Mouse (Mus musculus): Measurements from ENCODE around the gene Naxd.

Gene Naxd

DNA sequence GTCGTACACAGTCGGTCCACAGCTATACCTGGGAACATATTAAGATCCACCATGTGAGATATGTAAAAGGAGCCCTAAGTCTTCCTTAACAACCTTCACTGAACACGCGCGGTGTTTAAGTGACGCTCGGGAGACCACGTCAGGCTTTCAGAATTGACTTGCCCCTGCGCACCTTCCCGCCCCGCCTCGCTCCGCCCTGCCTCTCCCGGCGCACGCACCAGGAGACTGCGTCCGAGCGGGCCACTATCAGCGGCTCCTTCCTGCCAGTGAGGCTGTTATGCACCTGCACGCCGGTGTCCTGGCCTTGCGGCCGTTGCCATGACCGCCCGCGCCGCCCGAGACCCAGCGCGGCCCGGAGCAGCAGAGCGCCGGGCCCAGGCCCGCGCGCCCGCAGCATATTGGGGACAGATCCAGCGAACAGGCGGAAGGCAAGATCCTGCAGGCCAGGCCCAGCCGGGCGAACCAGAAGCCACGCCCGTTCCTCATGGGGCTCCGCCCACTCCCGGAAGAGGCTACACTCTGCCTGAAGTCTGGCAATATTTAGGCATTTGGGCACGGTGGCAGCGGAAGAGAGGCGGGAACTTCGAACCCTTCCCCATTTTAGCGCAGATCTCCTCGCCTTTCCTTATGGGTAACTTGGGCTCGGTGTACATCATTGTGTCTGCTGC is 53.1 kb downstream of the Naxd start, which contains the start of gene Cars2:
TSS of gene Cars2 (minus strand) at position 503 of the 668 bp plus-strand sequence.
- in situ Hi-C loops (cut with MboI; ENCODE audit: unreplicated experiment in 2 of 2): loop anchor here in 1 of 2 experiments (5.0 kb wide), 1 partner anchor 67 kb away; no protein-coding TSS in a partner anchor

DNA sequence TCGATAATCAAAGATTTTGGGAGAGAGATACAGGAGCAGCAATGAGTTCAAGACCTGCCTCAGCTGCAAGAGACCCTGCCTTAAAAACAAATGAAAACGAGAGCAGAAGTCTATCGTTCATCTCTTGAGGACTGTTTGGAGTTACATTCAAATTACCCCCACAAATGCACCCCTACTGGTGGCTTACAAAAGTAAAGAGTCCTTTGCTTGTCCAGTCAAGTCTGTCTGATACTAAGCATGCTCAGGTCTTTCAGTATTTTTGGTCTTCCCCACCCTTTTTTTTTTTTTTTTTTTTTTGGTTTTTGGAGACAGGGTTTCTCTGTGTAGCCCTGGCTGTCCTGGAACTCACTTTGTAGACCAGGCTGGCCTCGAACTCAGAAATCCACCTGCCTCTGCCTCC is 54.2 kb downstream of the Naxd start:
- in situ Hi-C loops (cut with MboI; ENCODE audit: unreplicated experiment in 2 of 2): loop anchor here in 1 of 2 experiments (5.0 kb wide), 1 partner anchor 66 kb away; no protein-coding TSS in a partner anchor

DNA sequence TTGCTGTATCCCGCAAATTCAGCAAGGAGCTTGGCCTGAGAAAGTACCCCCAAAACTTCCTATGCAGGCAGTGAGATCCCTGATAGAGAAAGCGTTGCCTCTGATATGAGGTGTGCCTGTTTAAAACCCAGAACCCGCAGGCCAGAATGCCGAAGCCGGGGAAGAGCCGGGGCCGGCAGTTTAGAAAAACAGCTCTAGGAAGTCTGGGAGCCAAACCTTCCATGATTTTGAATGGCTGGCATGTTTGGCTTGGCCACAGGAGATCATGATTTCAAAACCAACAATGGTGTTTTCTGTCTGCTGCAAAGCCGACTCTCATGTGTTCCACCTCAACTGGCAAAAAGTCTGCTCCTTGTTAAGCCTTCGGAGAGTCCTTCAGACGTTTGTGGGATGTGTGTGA is 55.1 kb downstream of the Naxd start:
- in situ Hi-C loops (cut with MboI; ENCODE audit: unreplicated experiment in 2 of 2): loop anchor here in 1 of 2 experiments (5.0 kb wide), 1 partner anchor 65 kb away; no protein-coding TSS in a partner anchor

DNA sequence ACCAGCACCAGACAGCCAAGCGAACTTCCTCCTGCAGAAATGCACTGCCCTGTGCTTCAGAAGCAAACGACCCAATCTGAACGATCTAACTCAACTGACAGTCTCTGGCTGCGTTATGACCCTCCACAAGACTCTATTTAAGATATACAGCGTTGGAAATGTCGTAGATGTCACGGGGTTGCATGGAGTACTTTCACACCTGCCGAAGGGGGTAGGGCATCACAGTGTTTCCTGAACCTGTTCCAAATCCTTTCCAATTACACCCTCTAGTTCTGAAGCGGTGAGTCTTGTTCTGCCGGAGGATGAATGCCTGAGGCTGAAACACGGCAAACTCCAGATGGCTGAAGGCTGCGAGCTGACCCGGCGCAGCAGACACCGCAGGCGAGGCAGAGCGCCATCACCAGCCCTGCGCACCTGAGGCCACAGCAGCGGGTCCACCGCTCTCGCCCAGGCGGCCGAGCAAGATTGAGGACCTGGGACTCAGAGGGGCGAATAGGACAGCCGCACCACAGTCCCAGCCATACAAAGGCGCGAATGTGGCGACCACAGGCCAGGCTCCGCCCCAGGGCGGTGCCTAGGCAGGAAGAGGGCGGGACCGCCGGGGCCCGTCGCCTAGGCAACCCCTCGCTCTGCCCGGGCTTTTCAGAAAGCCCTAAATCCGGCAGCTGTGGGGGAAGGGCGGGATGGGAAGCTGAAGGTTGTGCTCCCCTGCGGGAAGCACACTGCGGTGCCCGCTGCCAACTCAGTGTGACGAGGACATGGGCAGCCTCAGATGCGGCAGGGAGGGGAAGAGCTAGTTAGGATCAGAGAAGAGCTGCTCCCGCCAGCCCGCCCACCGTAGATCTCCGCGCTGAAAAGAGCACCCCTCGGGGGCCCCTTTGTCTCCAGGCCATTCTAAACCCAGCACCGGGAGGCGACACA is 57.8 kb downstream of the Naxd start, which contains the start of gene Ing1:
TSS of gene Ing1 (plus strand) at position 773 of the 921 bp plus-strand sequence.
- in situ Hi-C loops (cut with MboI; ENCODE audit: unreplicated experiment in 2 of 2): loop anchor here in 1 of 2 experiments (5.0 kb wide), 1 partner anchor 62 kb away; no protein-coding TSS in a partner anchor

DNA sequence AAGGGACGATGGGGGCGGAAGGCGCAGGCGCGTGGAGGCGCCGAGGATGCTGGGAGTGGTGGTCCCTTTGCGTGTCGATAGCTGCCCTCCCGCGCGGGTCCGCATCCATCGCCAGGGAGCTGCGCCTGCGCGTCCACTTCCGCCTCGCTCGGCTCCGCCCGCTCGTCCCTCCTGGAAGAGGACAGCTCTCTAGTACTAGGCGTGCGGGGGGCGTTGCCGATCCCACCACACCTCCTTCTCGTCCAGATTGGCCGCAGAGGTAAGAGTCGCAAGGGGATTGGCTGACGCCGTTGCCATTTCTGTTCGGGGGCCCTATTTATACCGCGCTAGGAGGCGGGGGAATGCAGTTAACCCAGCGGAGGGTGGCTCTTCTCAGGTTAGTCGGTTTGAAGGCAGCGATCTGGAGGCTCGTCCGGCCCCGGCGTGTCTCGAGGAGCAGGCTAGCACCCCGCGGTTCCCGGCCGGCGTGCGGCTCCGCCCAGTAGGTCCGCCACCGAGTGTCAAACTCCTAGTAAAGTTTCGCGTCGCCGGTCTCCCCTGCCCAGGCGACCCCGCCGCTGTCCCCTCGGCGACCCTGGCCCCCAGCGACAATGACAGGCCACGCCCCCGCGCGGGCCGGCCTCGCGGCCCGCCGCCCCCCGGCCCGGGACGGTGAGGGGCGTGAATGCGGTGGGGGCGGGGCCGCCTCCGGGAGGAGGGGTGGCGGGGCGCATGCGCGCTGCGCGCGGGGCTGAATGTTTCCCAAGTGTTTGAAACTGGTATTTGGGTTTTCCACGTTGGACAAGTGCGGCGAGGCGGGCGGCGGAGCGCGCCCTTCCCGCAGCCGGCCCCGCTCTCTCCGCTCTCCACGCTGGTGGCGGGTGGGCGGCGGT is 58.6 kb downstream of the Naxd start:
- in situ Hi-C loops (cut with MboI; ENCODE audit: unreplicated experiment in 2 of 2): no loop called here

DNA sequence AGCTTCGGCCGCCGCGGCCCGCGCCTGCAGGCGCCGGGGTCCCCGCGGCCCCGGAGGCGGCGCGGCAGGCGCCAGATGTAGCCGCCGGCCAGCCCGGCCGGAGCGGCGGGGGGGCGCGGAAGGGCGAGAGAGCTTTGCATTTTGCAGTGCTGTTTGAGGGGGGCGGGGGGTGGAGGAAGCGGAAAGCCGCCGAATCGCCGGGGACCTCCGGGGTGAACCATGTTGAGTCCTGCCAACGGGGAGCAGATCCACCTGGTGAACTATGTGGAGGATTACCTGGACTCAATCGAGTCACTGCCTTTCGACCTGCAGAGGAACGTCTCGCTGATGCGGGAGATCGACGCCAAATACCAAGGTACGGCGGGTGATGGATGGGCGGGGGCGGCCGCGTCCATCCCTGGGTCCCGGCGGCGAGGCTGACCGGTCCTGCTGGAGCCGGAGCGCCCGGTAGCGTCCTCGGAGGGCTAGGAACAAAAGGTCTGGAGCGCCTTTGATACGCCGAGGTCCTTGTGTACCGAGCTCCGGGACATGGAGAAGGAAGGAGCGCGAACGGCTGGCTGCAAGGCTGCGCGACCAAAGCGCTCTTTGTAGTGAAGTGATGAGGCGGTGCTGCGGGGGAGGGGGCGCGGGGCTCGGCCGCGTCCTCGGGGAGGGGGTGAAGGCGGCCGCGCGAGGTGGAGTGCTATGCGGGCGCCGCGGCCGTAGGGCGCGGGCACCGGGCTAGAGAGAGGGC is 59.6 kb downstream of the Naxd start:
- in situ Hi-C loops (cut with MboI; ENCODE audit: unreplicated experiment in 2 of 2): no loop called here

DNA sequence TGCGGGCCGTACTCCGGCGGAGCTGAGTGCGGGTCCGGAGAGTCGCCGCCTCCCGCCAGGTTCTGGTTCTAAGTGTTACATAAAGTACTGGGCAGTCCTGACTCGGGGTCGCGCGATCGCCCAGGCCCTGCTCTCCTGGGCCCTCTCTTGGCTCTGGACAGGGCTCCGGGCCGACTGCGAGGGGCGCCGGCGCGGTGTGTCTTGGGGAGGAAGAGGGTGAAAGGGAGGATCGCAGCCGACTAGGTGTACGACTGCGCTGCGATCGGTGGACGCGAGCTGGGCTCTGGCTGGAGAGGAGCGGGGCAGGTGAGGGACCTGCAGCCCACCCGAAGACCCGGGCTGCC is 60.1 kb downstream of the Naxd start:
- in situ Hi-C loops (cut with MboI; ENCODE audit: unreplicated experiment in 2 of 2): no loop called here

DNA sequence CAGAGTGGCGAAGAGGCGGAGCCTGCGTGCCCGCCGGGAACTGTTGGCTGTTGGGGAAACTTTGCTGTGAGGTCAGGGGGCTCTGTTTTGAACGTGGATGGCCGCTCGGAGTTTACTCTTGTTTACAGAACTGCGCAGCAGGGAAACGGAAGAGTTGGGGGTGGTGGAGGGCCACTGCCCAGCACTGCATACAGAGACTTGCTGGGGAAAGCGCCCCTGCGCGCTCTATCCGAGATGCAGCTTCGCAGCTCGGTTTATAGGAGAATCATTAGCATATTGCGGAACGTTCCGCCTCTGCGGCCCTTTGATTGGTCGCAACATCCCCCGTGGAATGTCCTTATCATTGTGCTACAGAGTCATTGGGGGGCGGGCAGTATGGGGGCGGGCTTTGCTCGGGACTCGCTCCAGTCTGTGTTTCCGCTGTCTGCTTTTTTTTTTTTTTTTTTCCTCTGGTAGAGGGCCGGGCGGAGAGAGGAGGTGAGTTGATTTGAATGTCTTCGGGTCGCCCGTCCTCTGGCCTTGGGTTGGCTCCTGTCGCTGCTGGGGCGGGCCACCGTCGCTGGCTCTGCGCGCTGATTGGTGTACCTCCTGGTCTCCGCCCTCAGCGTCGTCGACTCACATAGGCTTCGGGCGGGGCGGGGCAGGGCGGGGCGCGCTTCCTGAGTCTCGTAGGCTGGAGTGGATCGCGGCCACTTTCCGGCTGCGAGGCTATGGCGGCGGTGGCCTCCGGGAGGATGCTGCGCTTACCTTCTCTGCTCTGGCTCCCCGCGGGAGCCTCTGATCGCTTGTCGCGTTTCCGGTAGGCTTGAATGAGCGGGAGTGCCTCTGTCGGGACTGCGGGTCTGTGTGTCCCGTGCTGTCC is 60.7 kb downstream of the Naxd start:
- in situ Hi-C loops (cut with MboI; ENCODE audit: unreplicated experiment in 2 of 2): no loop called here

DNA sequence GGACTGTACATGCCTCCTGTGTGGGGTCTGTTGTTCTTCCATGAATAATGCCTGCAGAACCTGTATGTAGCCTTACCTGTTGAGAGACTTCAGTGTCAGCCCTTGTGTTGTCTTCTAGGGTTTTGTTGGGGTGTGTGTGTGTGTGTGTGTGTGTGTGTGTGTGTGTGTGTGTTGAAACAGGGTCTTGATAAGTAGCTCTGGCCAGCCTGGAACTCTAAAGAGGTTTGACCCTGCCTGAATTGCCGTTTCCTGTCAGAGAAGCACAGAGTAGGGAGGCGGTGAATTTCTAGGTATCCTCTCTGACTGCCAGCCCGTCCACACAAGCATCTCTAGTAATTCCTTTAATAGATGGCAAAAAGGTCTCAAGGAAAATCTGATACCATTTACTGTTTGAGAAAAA is 62.2 kb downstream of the Naxd start:
- in situ Hi-C loops (cut with MboI; ENCODE audit: unreplicated experiment in 2 of 2): no loop called here

DNA sequence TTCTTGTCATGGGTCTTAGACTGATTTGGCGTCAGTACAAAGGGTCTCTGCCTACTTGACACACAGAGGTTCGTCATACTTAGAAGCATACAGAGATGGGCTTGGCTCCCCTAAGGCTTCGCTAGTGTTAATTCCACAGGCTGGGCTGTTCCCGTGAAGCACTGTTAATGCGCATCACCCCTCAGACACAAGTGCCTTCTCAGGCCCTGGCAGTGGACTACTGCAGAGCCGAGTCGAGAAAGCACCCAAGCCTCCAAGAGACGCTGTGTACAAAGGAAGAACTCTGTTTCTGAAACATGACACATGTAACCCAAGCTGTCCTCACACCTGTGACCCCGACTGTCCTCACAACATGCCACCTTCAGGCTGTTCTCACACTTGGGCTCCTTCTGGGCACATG is 62.9 kb downstream of the Naxd start:
- in situ Hi-C loops (cut with MboI; ENCODE audit: unreplicated experiment in 2 of 2): no loop called here

DNA sequence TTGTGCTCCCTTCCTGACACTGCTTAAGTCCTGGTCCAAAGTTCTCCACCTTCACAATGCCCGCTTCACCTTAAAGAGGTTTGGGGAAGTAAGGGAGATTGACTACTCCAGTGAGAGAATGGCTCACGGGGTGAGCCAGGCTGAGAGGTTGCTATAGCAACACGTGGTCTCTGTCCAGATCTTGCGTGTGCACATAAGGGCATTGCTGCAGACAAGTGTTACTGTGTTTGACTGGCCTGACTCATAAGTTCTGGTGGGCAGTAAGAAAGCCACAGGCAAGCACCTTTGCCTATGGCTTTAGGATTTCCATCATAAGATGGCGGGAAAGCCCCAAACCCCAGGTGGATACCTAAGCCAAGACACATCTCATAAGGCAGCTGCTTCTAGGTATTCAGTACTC is 66.9 kb downstream of the Naxd start:
- in situ Hi-C loops (cut with MboI; ENCODE audit: unreplicated experiment in 2 of 2): no loop called here
